9 mouse cellular contexts compared by ENCODE assay signal in the genomic region with DNA sequence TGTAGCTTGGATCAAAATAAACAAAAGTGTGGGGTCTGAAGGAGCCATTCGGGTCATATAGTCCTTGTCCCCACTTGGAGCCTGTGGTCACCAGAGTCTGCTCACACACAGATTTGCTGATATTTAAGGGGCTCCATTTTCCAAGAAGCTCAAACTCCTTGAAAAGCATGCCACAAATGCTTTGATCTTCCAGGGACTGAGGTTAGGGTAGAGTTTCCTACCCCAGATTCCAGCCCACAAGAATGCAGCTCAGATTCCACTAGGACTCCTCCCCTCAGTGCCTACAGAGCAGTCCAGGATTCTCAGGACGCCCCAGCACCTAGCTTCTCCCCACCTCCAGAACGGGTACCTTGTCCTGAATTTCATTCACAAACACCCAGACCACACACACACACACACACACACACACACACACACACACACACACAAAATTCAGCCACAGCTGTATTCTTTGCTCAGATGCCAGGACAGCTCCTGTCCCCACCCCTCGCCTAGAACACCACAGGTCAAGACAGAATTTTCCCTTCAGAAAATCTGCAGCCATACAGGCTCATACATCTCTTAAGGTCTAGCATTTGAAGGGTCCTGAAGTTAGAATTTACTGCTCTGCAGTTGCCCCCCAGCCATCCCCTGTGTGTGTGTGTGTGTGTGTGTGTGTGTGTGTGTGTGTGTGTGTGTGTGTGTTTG.
DNase-seq lines count a peak whose midpoint lies in the region; ATAC-seq and TF ChIP-seq lines count a peak whose summit lies in the region.
"Had no signal": no experiment of that assay in that cellular context is flagged by ENCODE, and none has a peak within 500 bp of the region (broad histone marks: within the 10 kb centered on the region; RNA-seq: fewer than 3 reads in every experiment).

No protein-coding gene starts in this region.

- H3K27me3 ChIP-seq in hindbrain, embryonic 11.5 days (ENCODE audit: control insufficient read depth, insufficient read depth, low read length) = no peaks in the 10 kb centered on the region
- H3K27me3 ChIP-seq in hindbrain, embryonic 16.5 days (replicated peaks; ENCODE audit: control insufficient read depth, insufficient read depth, low read length) = no peaks in the 10 kb centered on the region
- H3K27me3 ChIP-seq in midbrain, embryonic 10.5 days (ENCODE audit: low read depth, poor library complexity, severe bottlenecking) = no peaks in the 10 kb centered on the region
- no peaks in the 10 kb centered on the region for H3K27me3 ChIP-seq in midbrain, postnatal 0 days (ENCODE audit: insufficient read depth, low read length)
- H3K27me3 ChIP-seq in limb, embryonic 15.5 days = no peaks in the 10 kb centered on the region
- H3K27me3 ChIP-seq: megakaryocyte, embryonic 14.5 days had no signal

- no peak overlapping the region for H3K4me2 ChIP-seq in hindbrain, embryonic 11.5 days (replicated peaks; ENCODE audit: low read depth, low read length)
- no peak overlapping the region for H3K4me2 ChIP-seq in hindbrain, embryonic 16.5 days (ENCODE audit: low read length)
- H3K4me2 ChIP-seq in midbrain, postnatal 0 days (ENCODE audit: low read depth, low read length, poor library complexity, severe bottlenecking) = no peak overlapping the region
- no peak overlapping the region for H3K4me2 ChIP-seq in limb, embryonic 15.5 days

- H3K4me1 ChIP-seq in hindbrain, embryonic 11.5 days (replicated peaks; ENCODE audit: control insufficient read depth, insufficient read depth, low read length) = peaks cover 5% of the 10 kb centered on the region; the same call in 1 of the 2 replicates
- peaks cover 7% of the 10 kb centered on the region for H3K4me1 ChIP-seq in hindbrain, embryonic 16.5 days (ENCODE audit: control insufficient read depth, insufficient read depth, low read depth, low read length)
- peaks cover 45% of the 10 kb centered on the region for H3K4me1 ChIP-seq in midbrain, embryonic 10.5 days
- 0 out of 2 replicates have a peak, but pooled peaks cover 6% of the 10 kb centered on the region for H3K4me1 ChIP-seq in midbrain, postnatal 0 days (ENCODE audit: insufficient read depth, low read length)
- H3K4me1 ChIP-seq in limb, embryonic 15.5 days = peaks cover 26% of the 10 kb centered on the region

- ATAC-seq in hindbrain, embryonic 11.5 days (ENCODE audit: low FRiP score) = no peak
- ATAC-seq in hindbrain, embryonic 16.5 days = no peak
- ATAC-seq in midbrain, postnatal 0 days (ENCODE audit: low FRiP score) = no peak
- ATAC-seq in limb, embryonic 15.5 days (ENCODE audit: insufficient number of reproducible peaks, low FRiP score, low TSS enrichment, low read depth) = peak; percentile 74; the same call in 1 of the 2 replicates

- no peak overlapping the region for H3K9ac ChIP-seq in hindbrain, embryonic 11.5 days (ENCODE audit: low read depth, low read length)
- H3K9ac ChIP-seq in hindbrain, embryonic 16.5 days (ENCODE audit: low read depth, low read length) = no peak overlapping the region
- H3K9ac ChIP-seq in midbrain, postnatal 0 days (replicated peaks; ENCODE audit: low read length, poor library complexity, severe bottlenecking) = no peak overlapping the region
- H3K9ac ChIP-seq in limb, embryonic 15.5 days = no peak overlapping the region

- no peaks in the 10 kb centered on the region for H3K9me3 ChIP-seq in hindbrain, embryonic 11.5 days (ENCODE audit: control insufficient read depth, low read length)
- no peaks in the 10 kb centered on the region for H3K9me3 ChIP-seq in hindbrain, embryonic 16.5 days (ENCODE audit: control insufficient read depth, low read length)
- no peaks in the 10 kb centered on the region for H3K9me3 ChIP-seq in midbrain, embryonic 10.5 days (replicated peaks)
- H3K9me3 ChIP-seq in midbrain, postnatal 0 days (ENCODE audit: low read length) = no peaks in the 10 kb centered on the region
- no peaks in the 10 kb centered on the region for H3K9me3 ChIP-seq in limb, embryonic 15.5 days
- H3K9me3 ChIP-seq: megakaryocyte, embryonic 14.5 days had no signal

- no peak for TF ChIP-seq CTCF in midbrain, postnatal 0 days (IDR thresholded peaks at IDR 0.05)

- H3K4me3 ChIP-seq in hindbrain, embryonic 11.5 days (ENCODE audit: low read depth, low read length) = no peak overlapping the region
- no peak overlapping the region for H3K4me3 ChIP-seq in hindbrain, embryonic 16.5 days (ENCODE audit: low read length)
- H3K4me3 ChIP-seq in midbrain, embryonic 10.5 days = no peak overlapping the region
- H3K4me3 ChIP-seq in midbrain, postnatal 0 days (ENCODE audit: low read depth, low read length) = no peak overlapping the region
- H3K4me3 ChIP-seq in limb, embryonic 15.5 days = no peak overlapping the region
- H3K4me3 ChIP-seq: megakaryocyte, embryonic 14.5 days had no signal

- no peak overlapping the region for H3K27ac ChIP-seq in hindbrain, embryonic 11.5 days (ENCODE audit: low read depth, low read length)
- H3K27ac ChIP-seq in hindbrain, embryonic 16.5 days (ENCODE audit: low read depth, low read length) = no peak overlapping the region
- peak overlapping the region; percentile 52 for H3K27ac ChIP-seq in midbrain, embryonic 10.5 days (replicated peaks)
- no peak overlapping the region for H3K27ac ChIP-seq in midbrain, postnatal 0 days (ENCODE audit: low read depth, low read length)
- peak overlapping the region; percentile 66 for H3K27ac ChIP-seq in limb, embryonic 15.5 days

- no peaks in the 10 kb centered on the region for H3K36me3 ChIP-seq in hindbrain, embryonic 11.5 days (ENCODE audit: control insufficient read depth, insufficient read depth, low read length)
- H3K36me3 ChIP-seq in hindbrain, embryonic 16.5 days (ENCODE audit: control insufficient read depth, insufficient read depth, low read length) = no peaks in the 10 kb centered on the region
- H3K36me3 ChIP-seq in midbrain, embryonic 10.5 days = peaks cover 16% of the 10 kb centered on the region
- H3K36me3 ChIP-seq in midbrain, postnatal 0 days (ENCODE audit: insufficient read depth, low read length) = no peaks in the 10 kb centered on the region
- H3K36me3 ChIP-seq in limb, embryonic 15.5 days = 0 out of 2 replicates have a peak, but pooled peaks cover 4% of the 10 kb centered on the region

- 39% methylated on average over 4 of the region's 4 CpGs for whole genome bisulfite sequencing in hindbrain, embryonic 11.5 days
- WGBS in hindbrain, embryonic 16.5 days = 45% methylated on average over 4 of the region's 4 CpGs
- WGBS in midbrain, embryonic 10.5 days = 32% methylated on average over 4 of the region's 4 CpGs
- 48% methylated on average over 4 of the region's 4 CpGs for WGBS in midbrain, postnatal 0 days
- 25% methylated on average over 4 of the region's 4 CpGs for WGBS in limb, embryonic 15.5 days

- peak; percentile 9 for DNase-seq in hindbrain, embryonic 11.5 days (ENCODE audit: low spot score)
- DNase-seq in midbrain, embryonic 10.5 days (ENCODE audit: low spot score) = no peak
- DNase-seq in midbrain, postnatal 0 days (ENCODE audit: low spot score) = no peak
- DNase-seq in embryo, embryonic 9.5 days (ENCODE audit: extremely low spot score) = peak; percentile 39
- DNase-seq in adrenal gland, postnatal 14 days = no peak
- DNase-seq in left cerebral cortex, adult 8-10 months (ENCODE audit: low spot score in 2 of 2) = no peak

Comparison
In these comparisons a context has a peak if more than half of its experiments do, and no peak if none do; other contexts are left out.
1. H3K27ac ChIP-seq: peak in midbrain, embryonic 10.5 days (single experiment) and limb, embryonic 15.5 days (single experiment); none in hindbrain, embryonic 11.5 days (single experiment), hindbrain, embryonic 16.5 days (single experiment) and midbrain, postnatal 0 days (single experiment).
2. DNase-seq: peak in hindbrain, embryonic 11.5 days (single experiment) and embryo, embryonic 9.5 days (single experiment); none in midbrain, embryonic 10.5 days (single experiment), midbrain, postnatal 0 days (single experiment), adrenal gland, postnatal 14 days (single experiment) and left cerebral cortex, adult 8-10 months (0 of 2).